Mouse (Mus musculus) lung, adult 2 months (tissue): ENCODE data around the gene Hist1h4a.

Experiments
- CTCF ChIP-seq: fragments of 200-500 bp; IDR thresholded peaks from 2 replicates; pipeline ENCODE4 v1.5.1; 2011; ENCODE audit warnings: mild to moderate bottlenecking, low read length, control low read depth; ENCODE audit not compliant: insufficient read depth
- POLR2A ChIP-seq: fragments of 200-500 bp; IDR thresholded peaks from 2 replicates; pipeline ENCODE4 v1.6.1; 2011; ENCODE audit warnings: low read depth, mild to moderate bottlenecking, control low read depth, low read length, borderline replicate concordance; ENCODE audit errors: extremely low read depth

DNA sequence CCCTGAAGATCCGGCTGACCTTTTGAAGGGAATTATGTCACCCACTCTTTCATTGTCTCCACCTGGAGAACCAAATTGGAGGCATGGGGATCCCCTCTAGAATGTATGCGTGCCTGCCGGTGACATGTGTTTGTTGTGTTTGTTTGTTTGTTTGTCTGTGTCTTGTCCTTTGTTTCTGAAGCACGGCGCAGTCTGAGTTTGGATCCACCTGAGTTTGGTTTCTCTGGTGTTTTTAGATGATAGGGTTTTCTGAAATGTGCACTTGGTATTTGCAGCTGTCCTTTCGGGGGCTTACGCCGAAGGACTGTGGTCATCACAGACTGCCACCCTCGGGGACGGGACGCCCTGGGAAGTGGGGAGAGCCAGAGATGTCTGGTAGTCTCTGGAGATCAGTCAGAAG is 43.9 kb downstream of the Hist1h4a start:
- TF ChIP-seq CTCF: no peak
- TF ChIP-seq POLR2A: no peak
